9 mouse cellular contexts compared by ENCODE assay signal in genomic region chr9:110413785-110414184, GRCm38 (mm10). TPM values are rescaled to one million over a fixed set of nuclear protein-coding genes. Genes with fewer than 3 reads are reported as not detected.
DNase-seq lines count a peak whose midpoint lies in the region; ATAC-seq lines count a peak whose summit lies in the region.
"Had no signal": no experiment of that assay in that cellular context is flagged by ENCODE, and none has a peak within 500 bp of the region (broad histone marks: within the 10 kb centered on the region; RNA-seq: fewer than 3 reads in every experiment).

No protein-coding gene starts in this region.

- ATAC-seq in lung, embryonic 16.5 days (ENCODE audit: low read depth): peak; percentile 73

- no peak overlapping the region for H3K4me2 ChIP-seq in lung, embryonic 16.5 days (ENCODE audit: low read depth, low read length)
- H3K4me2 ChIP-seq: limb, embryonic 13.5 days had no signal

- H3K27ac ChIP-seq in lung, embryonic 16.5 days (ENCODE audit: low read length): no peak overlapping the region
- H3K27ac ChIP-seq: limb, embryonic 13.5 days had no signal

- H3K27me3 ChIP-seq in lung, embryonic 16.5 days (ENCODE audit: control insufficient read depth, insufficient read depth, low read depth, low read length): no peaks in the 10 kb centered on the region
- H3K27me3 ChIP-seq: limb, embryonic 13.5 days had no signal

- no peak overlapping the region for H3K4me3 ChIP-seq in lung, embryonic 16.5 days (ENCODE audit: low read length)
- H3K4me3 ChIP-seq: limb, embryonic 13.5 days had no signal

- peaks cover 11% of the 10 kb centered on the region for H3K4me1 ChIP-seq in lung, embryonic 16.5 days (replicated peaks; ENCODE audit: control insufficient read depth, insufficient read depth, low read length)
- H3K4me1 ChIP-seq: limb, embryonic 13.5 days had no signal

- H3K9ac ChIP-seq in lung, embryonic 16.5 days (ENCODE audit: low read length): no peak overlapping the region
- H3K9ac ChIP-seq: limb, embryonic 13.5 days had no signal

- DNase-seq in gastrocnemius, postnatal 10 days: peak; percentile 27
- no peak for DNase-seq in gastrocnemius, postnatal 36 days
- DNase-seq in ovary, postnatal 14 days (ENCODE audit: low spot score): peak; percentile 35
- DNase-seq in ovary, postnatal 10 days (ENCODE audit: low spot score): no peak
- DNase-seq in embryo, embryonic 10.5 days (ENCODE audit: low spot score): peak; percentile 70
- DNase-seq in frontal cortex, postnatal 10 days (ENCODE audit: low spot score in 2 of 2): no peak
- no peak for DNase-seq in frontal cortex, adult 2 months (ENCODE audit: extremely low spot score in 1 of 2, low spot score in 1 of 2)

- H3K36me3 ChIP-seq in lung, embryonic 16.5 days (ENCODE audit: control insufficient read depth, insufficient read depth, low read length): no peaks in the 10 kb centered on the region
- H3K36me3 ChIP-seq: limb, embryonic 13.5 days had no signal

- intact Hi-C loops in gastrocnemius, postnatal 36 days (cut with DNase I): loop anchor here (2.0 to 10.0 kb wide), 3 partner anchors 219 to 451 kb away; no protein-coding TSS in a partner anchor

- 42% methylated on average over 9 of the region's 9 CpGs for WGBS in lung, embryonic 16.5 days

- no peaks in the 10 kb centered on the region for H3K9me3 ChIP-seq in lung, embryonic 16.5 days (ENCODE audit: control insufficient read depth, low read length)
- H3K9me3 ChIP-seq: limb, embryonic 13.5 days had no signal

RNA-seq across cellular contexts. Expression of gene Ngp, which starts 5.8 kb away (rescaled TPM):
- 10 to 100 TPM in 1 of 2 experiments, under 1 TPM in 1; 0.59 to 15.6 TPM for total RNA-seq in gastrocnemius, postnatal 10 days (2021)
- total RNA-seq in gastrocnemius, postnatal 36 days (2021): not detected
- 3.3 and 10.2 TPM in 2 replicates for polyA plus RNA-seq in lung, embryonic 16.5 days (2015; fragmentation: Nextera tagmentation; extraction: Ambion mirVana)
- 0.10 and 0.78 TPM in 2 replicates for polyA plus RNA-seq in frontal cortex, adult 2 months (2012; rRNA removed)

RNA-seq across cellular contexts. Expression of gene Ptpn23, which starts 5.8 kb away (rescaled TPM):
- total RNA-seq in gastrocnemius, postnatal 10 days (2021): 10 to 100 TPM; 12.6 to 22.0 TPM
- 1 to 10 TPM; 7.9 to 8.1 TPM for total RNA-seq in gastrocnemius, postnatal 36 days (2021)
- 12.2 and 13.5 TPM in 2 replicates for polyA plus RNA-seq in lung, embryonic 16.5 days (2015; fragmentation: Nextera tagmentation; extraction: Ambion mirVana)
- 44.4 and 45.4 TPM in 2 replicates for polyA plus RNA-seq in frontal cortex, adult 2 months (2012; rRNA removed)

Comparison
In these comparisons a context has a peak if more than half of its experiments do, and no peak if none do; other contexts are left out.
1. DNase-seq: peak in gastrocnemius, postnatal 10 days (single experiment), ovary, postnatal 14 days (single experiment) and embryo, embryonic 10.5 days (single experiment); none in gastrocnemius, postnatal 36 days (0 of 2), ovary, postnatal 10 days (single experiment), frontal cortex, postnatal 10 days (0 of 2) and frontal cortex, adult 2 months (0 of 2).